Mouse (Mus musculus) kidney, adult 2 months (tissue): ENCODE measurements around the gene Gdf3.

Experiments
- CTCF ChIP-seq: fragments of 200-500 bp; conservative IDR thresholded peaks from 2 replicates; pipeline ENCODE4 v1.5.1; 2011; ENCODE audit warnings: low read depth, mild to moderate bottlenecking, control low read depth, low read length, moderate library complexity, mixed read lengths; ENCODE audit not compliant: insufficient read depth, insufficient read length
- POLR2A ChIP-seq: fragments of 200-500 bp; IDR thresholded peaks from one replicate; pipeline ENCODE4 v1.6.1; 2011; ENCODE audit warnings: low read depth, low read length, control low read depth

DNA sequence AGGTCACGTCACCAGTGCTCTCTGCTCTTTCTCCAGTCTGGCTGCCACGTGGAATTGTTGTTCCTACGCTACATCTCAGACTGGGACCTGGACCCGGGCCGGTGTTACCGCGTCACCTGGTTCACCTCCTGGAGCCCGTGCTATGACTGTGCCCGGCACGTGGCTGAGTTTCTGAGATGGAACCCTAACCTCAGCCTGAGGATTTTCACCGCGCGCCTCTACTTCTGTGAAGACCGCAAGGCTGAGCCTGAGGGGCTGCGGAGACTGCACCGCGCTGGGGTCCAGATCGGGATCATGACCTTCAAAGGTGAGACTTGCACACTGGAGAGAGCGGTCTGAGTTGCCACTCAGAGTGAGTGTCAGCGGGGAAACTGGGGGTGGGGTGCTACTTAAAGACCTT is 48.9 kb downstream of the Gdf3 start:
- TF ChIP-seq POLR2A (no peak), CTCF (no peak)
